Mouse (Mus musculus): ENCODE data around the gene Gas7.

GRCm38 (mm10) chr11:67537353-67537752 lies 82.1 kb downstream of the Gas7 start:
- TF ChIP-seq CTCF (IDR thresholded peaks at IDR 0.05; ENCODE audit: low read depth, low read length): no peak
- TF ChIP-seq POLR2AphosphoS5 (IDR thresholded peaks at IDR 0.05; ENCODE audit: insufficient replicate concordance, low read depth, low read length): no peak
- no peak for TF ChIP-seq TAL1 (conservative IDR thresholded peaks at IDR 0.05; ENCODE audit: low read depth, low read length)
- TF ChIP-seq GATA1 (IDR thresholded peaks at IDR 0.05; ENCODE audit: borderline replicate concordance, low read length): no peak
- no peak for TF ChIP-seq GATA2 (IDR thresholded peaks at IDR 0.05; ENCODE audit: borderline replicate concordance, low read depth, low read length)

Measured in G1E (cell line).